Mouse (Mus musculus) C2C12 (cell line): ENCODE measurements around the gene Hoxd8. TPM values are rescaled to one million over a fixed set of nuclear protein-coding genes. Genes with fewer than 3 reads are reported as not detected.

ENCODE experiments used
- H3K27me3 ChIP-seq: one replicate; pipeline ENCODE4 v1.6.1; 2011; ENCODE audit not compliant: control insufficient read depth, insufficient read depth, insufficient read length
- H3K36me3 ChIP-seq: one replicate; pipeline ENCODE4 v1.6.1; 2011; ENCODE audit not compliant: control insufficient read depth, insufficient read depth
- H3K4me3 ChIP-seq: one replicate; pipeline ENCODE4 v1.5.1; 2011; ENCODE audit warnings: mild to moderate bottlenecking, control low read depth; ENCODE audit not compliant: poor library complexity, insufficient read depth, severe bottlenecking
- H3K79me2 ChIP-seq: one replicate; pipeline ENCODE4 v1.6.1; 2011; ENCODE audit not compliant: control insufficient read depth, insufficient read depth
- H3K79me3 ChIP-seq: one replicate; pipeline ENCODE4 v1.6.1; 2011; ENCODE audit warnings: low read depth, control low read depth
- H3ac ChIP-seq: one replicate; pipeline ENCODE3; 2011; ENCODE audit warnings: low read depth; ENCODE audit not compliant: control insufficient read depth, insufficient read length
- CEBPB ChIP-seq: IDR thresholded peaks from one replicate; pipeline ENCODE4 v1.6.1; 2011; ENCODE audit warnings: low read depth, mild to moderate bottlenecking, control low read depth, moderate library complexity
- CTCF ChIP-seq: IDR thresholded peaks from one replicate; pipeline ENCODE4 v1.5.1; 2011; ENCODE audit not compliant: control insufficient read depth, insufficient read depth, insufficient read length
- FOSL1 ChIP-seq: IDR thresholded peaks from one replicate; pipeline ENCODE4 v1.8.0; 2011; ENCODE audit warnings: mild to moderate bottlenecking, low read length; ENCODE audit not compliant: poor library complexity, insufficient read depth, severe bottlenecking
- MAX ChIP-seq: IDR thresholded peaks from one replicate; pipeline ENCODE4 v1.6.1; 2011; ENCODE audit warnings: mild to moderate bottlenecking, control low read depth
- MYOD1 ChIP-seq: IDR thresholded peaks from one replicate; pipeline ENCODE4 v1.6.1; 2011; ENCODE audit warnings: low read depth; ENCODE audit not compliant: control insufficient read depth, insufficient read length
- MYOG ChIP-seq: IDR thresholded peaks from one replicate; pipeline ENCODE4 v1.6.1; 2011; ENCODE audit not compliant: control insufficient read depth, insufficient read length; ENCODE audit errors: extremely low read depth
- USF1 ChIP-seq: IDR thresholded peaks from one replicate; pipeline ENCODE4 v1.6.1; 2011; ENCODE audit warnings: low read depth, mild to moderate bottlenecking, control low read depth, moderate library complexity
- microRNA-seq: library from miRNA; unstranded; fragments of <30 nt; microRNA quantifications from one replicate; pipeline ENCODE4, GENCODE M21; 2019; ENCODE audit warnings: borderline microRNAs expressed
- polyA plus RNA-seq: library from polyadenylated mRNA; unstranded; fragments of >200 nt; fragmentation: generic; extraction: Trizol; gene quantifications from one replicate; pipeline ENCODE4 v1.2.1, GENCODE M21; 2012; ENCODE audit warnings: missing spikeins

Hoxd8 gene
- polyA plus RNA-seq, 1 experiment, result not detected

GRCm38 (mm10) chr2:74750731-74751250, 46.4 kb downstream of the Hoxd8 start:
- Histone ChIP-seq H3K79me3 (no peaks in the 10 kb centered on the region), H3K4me3 (no peak overlapping the region), H3K79me2 (no peaks in the 10 kb centered on the region), H3K27me3 (peaks cover 30% of the 10 kb centered on the region), H3ac (no peak overlapping the region), H3K36me3 (no peaks in the 10 kb centered on the region)
- TF ChIP-seq MAX, result no peak
- TF ChIP-seq CTCF, result no peak
- TF ChIP-seq CEBPB, result no peak
- no peak for TF ChIP-seq USF1
- no peak for TF ChIP-seq MYOG
- no peak for TF ChIP-seq MYOD1
- TF ChIP-seq FOSL1, result no peak

- no peak overlapping the region for H3K4me3 ChIP-seq
- H3K27me3 ChIP-seq, result peaks cover 29% of the 10 kb centered on the region
- no peaks in the 10 kb centered on the region for H3K79me3 ChIP-seq
- H3K36me3 ChIP-seq, result no peaks in the 10 kb centered on the region
- no peak for TF ChIP-seq MAX
- no peak for TF ChIP-seq USF1
- no peak for TF ChIP-seq FOSL1
- TF ChIP-seq MYOD1, result no peak
- TF ChIP-seq CEBPB, result no peak
- TF ChIP-seq CTCF, result no peak
- TF ChIP-seq MYOG, result no peak
- H3K79me2 ChIP-seq, result no peaks in the 10 kb centered on the region
- H3ac ChIP-seq, result no peak overlapping the region
These were observed 47.4 kb downstream of the Hoxd8 start for GRCm38 (mm10) chr2:74751861-74752260.

- TF ChIP-seq CEBPB (no peak), MYOG (no peak)
- Histone ChIP-seq H3K79me2 (no peaks in the 10 kb centered on the region), H3ac (no peak overlapping the region), H3K36me3 (no peaks in the 10 kb centered on the region), H3K4me3 (no peak overlapping the region), H3K27me3 (peaks cover 29% of the 10 kb centered on the region), H3K79me3 (no peaks in the 10 kb centered on the region)
These were observed 48.2 kb downstream of the Hoxd8 start for GRCm38 (mm10) chr2:74752431-74753174.

- Histone ChIP-seq H3K27me3 (peaks cover 29% of the 10 kb centered on the region), H3K4me3 (no peak overlapping the region), H3K79me3 (no peaks in the 10 kb centered on the region), H3K36me3 (no peaks in the 10 kb centered on the region), H3K79me2 (no peaks in the 10 kb centered on the region), H3ac (no peak overlapping the region)
- TF ChIP-seq FOSL1, result no peak
- TF ChIP-seq MYOD1, result no peak
- TF ChIP-seq MAX, result no peak
- TF ChIP-seq USF1, result no peak
- TF ChIP-seq MYOG, result no peak
- no peak for TF ChIP-seq CTCF
- no peak for TF ChIP-seq CEBPB
These were observed 48.7 kb downstream of the Hoxd8 start for GRCm38 (mm10) chr2:74753175-74753523.

- Histone ChIP-seq H3K36me3 (no peaks in the 10 kb centered on the region), H3K79me2 (no peaks in the 10 kb centered on the region), H3K79me3 (no peaks in the 10 kb centered on the region), H3ac (no peak overlapping the region), H3K4me3 (no peak overlapping the region), H3K27me3 (peaks cover 29% of the 10 kb centered on the region)
- no peak for TF ChIP-seq MYOG
- TF ChIP-seq USF1, result no peak
- no peak for TF ChIP-seq FOSL1
- TF ChIP-seq CEBPB, result no peak
- TF ChIP-seq CTCF, result no peak
- TF ChIP-seq MAX, result no peak
- no peak for TF ChIP-seq MYOD1
These were observed 49.3 kb downstream of the Hoxd8 start for GRCm38 (mm10) chr2:74753711-74754110.

Small RNA genes within 50 kb of the gene (microRNA-seq; reads per million reads assigned to microRNA genes)
- not detected for gene Gm44463
- 0.36 reads per million for gene Mir10b

Other genes starting within 250 kb of the Hoxd8 start
- gene Lnpk, start 125.2 kb upstream of the Hoxd8 start, polyA plus RNA-seq, result 7.1 TPM
- gene Evx2, start 45.1 kb upstream of the Hoxd8 start, polyA plus RNA-seq, result not detected
- gene Hoxd13, start 36.3 kb upstream of the Hoxd8 start, polyA plus RNA-seq, result not detected
- gene Hoxd12, start 29.6 kb upstream of the Hoxd8 start, polyA plus RNA-seq, result not detected
- gene Hoxd11, start 25.1 kb upstream of the Hoxd8 start, polyA plus RNA-seq, result not detected
- not detected for gene Hoxd10, start 12.7 kb upstream of the Hoxd8 start, polyA plus RNA-seq
- not detected for gene Hoxd9, start 6.9 kb upstream of the Hoxd8 start, polyA plus RNA-seq
- not detected for gene Hoxd3, start 7.3 kb downstream of the Hoxd8 start, polyA plus RNA-seq
- gene Hoxd4, start 7.3 kb downstream of the Hoxd8 start, polyA plus RNA-seq, result not detected
- gene Gm28230, start 22.1 kb downstream of the Hoxd8 start, polyA plus RNA-seq, result not detected
- not detected for gene Hoxd1, start 58.4 kb downstream of the Hoxd8 start, polyA plus RNA-seq
- gene Mtx2, start 121.2 kb downstream of the Hoxd8 start, polyA plus RNA-seq, result 30.2 TPM